Mouse (Mus musculus): ENCODE results near the gene AI854703. TPM values are rescaled to one million over a fixed set of nuclear protein-coding genes. Genes with fewer than 3 reads are reported as not detected.
A peak's percentile ranks its signal among the peaks of the same experiment; 100 is the strongest.

Gene AI854703
- polyA plus RNA-seq, 1 experiment: 1.3 TPM

GRCm38 (mm10) chr6:48646995-48647394, 20.4 kb downstream of the AI854703 start, which contains the start of gene Gimap8:
TSS of gene Gimap8 (plus strand) at chr6:48647234.
- TF ChIP-seq POLR2A (IDR thresholded peaks at IDR 0.05; ENCODE audit: borderline replicate concordance, extremely low read depth, low read depth, low read length) (peak; percentile 23; the same call in 1 of the 2 replicates), CTCF (IDR thresholded peaks at IDR 0.05; ENCODE audit: insufficient read depth, low read length) (peak; percentile 80)
- Histone ChIP-seq H3K4me3 (replicated peaks; ENCODE audit: extremely low read depth, low read depth, low read length) (peak within 1 kb of the TSS; percentile 75), H3K4me1 (ENCODE audit: control insufficient read depth, insufficient read depth, low read length) (no peaks in the 10 kb centered on the region)
- DNase-seq: peak; percentile 34
- WGBS: 15% methylated on average over 3 of the region's 3 CpGs

GRCm38 (mm10) chr6:48647611-48648010, 21.0 kb downstream of the AI854703 start:
- no peak for DNase-seq
- Histone ChIP-seq H3K4me1 (ENCODE audit: control insufficient read depth, insufficient read depth, low read length) (no peaks in the 10 kb centered on the region), H3K4me3 (replicated peaks; ENCODE audit: extremely low read depth, low read depth, low read length) (peak overlapping the region; percentile 75)
- TF ChIP-seq CTCF (IDR thresholded peaks at IDR 0.05; ENCODE audit: insufficient read depth, low read length): no peak
- TF ChIP-seq POLR2A (IDR thresholded peaks at IDR 0.05; ENCODE audit: borderline replicate concordance, extremely low read depth, low read depth, low read length): no peak
- 60% methylated on average over 2 of the region's 2 CpGs for WGBS

DNA sequence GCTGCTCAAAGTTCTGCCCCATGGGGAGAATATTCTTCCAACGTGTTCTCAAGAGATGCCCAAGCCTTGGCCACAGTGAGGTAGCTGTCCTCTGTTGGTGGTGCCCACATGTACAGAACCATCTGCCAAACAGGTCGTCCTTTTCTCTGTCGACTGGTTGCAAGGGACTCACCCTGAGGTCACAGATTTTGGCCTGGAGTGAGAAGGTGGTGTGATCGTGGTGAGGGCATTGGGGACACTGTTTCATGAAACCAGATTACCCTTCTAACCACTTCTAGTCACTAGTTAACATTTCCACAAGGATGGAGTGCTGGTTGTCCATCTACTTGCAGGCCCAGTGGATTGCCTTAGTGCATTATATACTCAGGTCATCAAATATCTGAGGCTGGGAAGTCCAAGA, 22.2 kb downstream of the AI854703 start:
- WGBS: 86% methylated on average over 4 of the region's 4 CpGs
- Histone ChIP-seq H3K4me1 (ENCODE audit: control insufficient read depth, insufficient read depth, low read length) (no peaks in the 10 kb centered on the region), H3K4me3 (replicated peaks; ENCODE audit: extremely low read depth, low read depth, low read length) (no peak overlapping the region)
- DNase-seq: no peak
- TF ChIP-seq POLR2A (IDR thresholded peaks at IDR 0.05; ENCODE audit: borderline replicate concordance, extremely low read depth, low read depth, low read length) (no peak), CTCF (IDR thresholded peaks at IDR 0.05; ENCODE audit: insufficient read depth, low read length) (no peak)

DNA sequence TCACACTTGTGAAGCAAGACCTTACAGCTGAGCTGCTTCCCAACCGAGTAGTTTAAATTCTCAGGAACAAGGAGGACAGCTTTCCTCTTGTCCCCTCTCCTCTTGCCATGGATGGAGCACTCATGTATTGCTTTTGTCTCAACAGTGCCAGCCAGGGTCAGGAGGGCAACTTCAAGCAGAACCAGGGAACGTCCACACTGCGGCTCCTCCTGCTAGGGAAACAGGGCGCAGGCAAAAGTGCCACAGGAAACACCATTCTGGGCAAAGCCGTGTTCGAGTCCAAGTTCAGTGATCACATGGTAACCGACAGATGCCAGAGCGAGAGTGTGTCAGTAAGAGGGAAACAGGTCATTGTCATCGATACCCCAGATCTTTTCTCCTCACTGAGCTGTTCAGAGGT, 23.5 kb downstream of the AI854703 start:
- no peak for TF ChIP-seq POLR2A (IDR thresholded peaks at IDR 0.05; ENCODE audit: borderline replicate concordance, extremely low read depth, low read depth, low read length)
- no peak for TF ChIP-seq CTCF (IDR thresholded peaks at IDR 0.05; ENCODE audit: insufficient read depth, low read length)
- Histone ChIP-seq H3K4me3 (replicated peaks; ENCODE audit: extremely low read depth, low read depth, low read length) (no peak overlapping the region), H3K4me1 (ENCODE audit: control insufficient read depth, insufficient read depth, low read length) (no peaks in the 10 kb centered on the region)
- no peak for DNase-seq
- WGBS: 69% methylated on average over 9 of the region's 9 CpGs

- DNase-seq: no peak
- Histone ChIP-seq H3K4me1 (ENCODE audit: control insufficient read depth, insufficient read depth, low read length) (no peaks in the 10 kb centered on the region), H3K4me3 (replicated peaks; ENCODE audit: extremely low read depth, low read depth, low read length) (no peak overlapping the region)
- WGBS: 59% methylated on average over 5 of the region's 5 CpGs
- TF ChIP-seq CTCF (IDR thresholded peaks at IDR 0.05; ENCODE audit: insufficient read depth, low read length) (no peak), POLR2A (IDR thresholded peaks at IDR 0.05; ENCODE audit: borderline replicate concordance, extremely low read depth, low read depth, low read length) (no peak)
Measured at GRCm38 (mm10) chr6:48658721-48659120, 32.2 kb downstream of the AI854703 start.

GRCm38 (mm10) chr6:48664750-48665149, 38.2 kb downstream of the AI854703 start:
- DNase-seq: no peak
- Histone ChIP-seq H3K4me1 (ENCODE audit: control insufficient read depth, insufficient read depth, low read length) (no peaks in the 10 kb centered on the region), H3K4me3 (replicated peaks; ENCODE audit: extremely low read depth, low read depth, low read length) (no peak overlapping the region)
- 68% methylated on average over 4 of the region's 4 CpGs for WGBS
- TF ChIP-seq CTCF (IDR thresholded peaks at IDR 0.05; ENCODE audit: insufficient read depth, low read length) (no peak), POLR2A (IDR thresholded peaks at IDR 0.05; ENCODE audit: borderline replicate concordance, extremely low read depth, low read depth, low read length) (no peak)

DNA sequence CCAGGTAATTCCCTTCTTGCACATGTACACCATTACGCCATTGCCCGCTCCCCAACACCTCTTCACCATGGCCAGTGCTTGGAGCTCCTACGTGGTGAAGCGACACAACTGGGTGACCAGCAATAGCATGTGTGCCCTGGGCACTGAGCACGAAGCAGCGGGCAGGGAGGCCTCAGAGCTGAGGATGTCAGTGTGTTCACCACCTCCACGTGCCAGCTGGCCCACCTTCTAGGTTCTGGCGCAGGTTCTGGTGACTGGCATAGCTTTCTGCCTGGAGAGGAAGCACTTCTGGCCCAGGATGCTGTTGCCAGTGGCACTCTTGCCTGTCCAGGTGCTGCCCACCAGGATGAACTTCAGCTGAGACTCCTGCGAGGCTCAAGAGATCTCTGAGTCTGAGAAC, 38.9 kb downstream of the AI854703 start:
- H3K4me1 ChIP-seq (ENCODE audit: control insufficient read depth, insufficient read depth, low read length): no peaks in the 10 kb centered on the region
- WGBS: 91% methylated on average over 9 of the region's 9 CpGs
- no peak overlapping the region for H3K4me3 ChIP-seq (replicated peaks; ENCODE audit: extremely low read depth, low read depth, low read length)
- no peak for TF ChIP-seq POLR2A (IDR thresholded peaks at IDR 0.05; ENCODE audit: borderline replicate concordance, extremely low read depth, low read depth, low read length)
- no peak for TF ChIP-seq CTCF (IDR thresholded peaks at IDR 0.05; ENCODE audit: insufficient read depth, low read length)
- no peak for DNase-seq

GRCm38 (mm10) chr6:48666159-48666586, 39.6 kb downstream of the AI854703 start:
- Histone ChIP-seq H3K4me3 (replicated peaks; ENCODE audit: extremely low read depth, low read depth, low read length) (no peak overlapping the region), H3K4me1 (ENCODE audit: control insufficient read depth, insufficient read depth, low read length) (no peaks in the 10 kb centered on the region)
- DNase-seq: no peak
- 34% methylated on average over 7 of the region's 7 CpGs for WGBS
- TF ChIP-seq CTCF (IDR thresholded peaks at IDR 0.05; ENCODE audit: insufficient read depth, low read length) (no peak), POLR2A (IDR thresholded peaks at IDR 0.05; ENCODE audit: borderline replicate concordance, extremely low read depth, low read depth, low read length) (no peak)

DNA sequence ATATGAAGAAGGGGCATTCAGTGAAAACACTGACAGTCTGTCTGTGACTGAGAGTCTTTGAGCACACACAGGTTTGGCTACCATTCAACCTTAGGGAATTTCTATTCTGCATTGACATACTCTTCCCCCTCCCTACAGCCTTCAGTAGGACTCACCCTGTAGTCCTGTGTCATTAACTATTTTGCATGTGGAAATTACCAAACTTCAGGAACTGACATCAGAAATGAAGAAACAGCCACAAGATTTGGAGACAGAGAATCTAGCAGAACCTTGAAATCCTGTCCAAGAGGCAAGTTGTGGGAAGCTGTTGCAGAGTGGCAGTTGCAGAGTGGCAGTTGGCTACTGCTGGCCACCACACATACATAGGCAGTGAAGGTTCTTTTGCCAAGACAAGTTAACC, 41.5 kb downstream of the AI854703 start:
- no peak for TF ChIP-seq CTCF (IDR thresholded peaks at IDR 0.05; ENCODE audit: insufficient read depth, low read length)
- Histone ChIP-seq H3K4me3 (replicated peaks; ENCODE audit: extremely low read depth, low read depth, low read length) (no peak overlapping the region), H3K4me1 (ENCODE audit: control insufficient read depth, insufficient read depth, low read length) (no peaks in the 10 kb centered on the region)
- no peak for DNase-seq

- no peak for TF ChIP-seq POLR2A (IDR thresholded peaks at IDR 0.05; ENCODE audit: borderline replicate concordance, extremely low read depth, low read depth, low read length)
- 67% methylated on average over 2 of the region's 2 CpGs for WGBS
- no peak for DNase-seq
- H3K4me1 ChIP-seq (ENCODE audit: control insufficient read depth, insufficient read depth, low read length): no peaks in the 10 kb centered on the region
- no peak overlapping the region for H3K4me3 ChIP-seq (replicated peaks; ENCODE audit: extremely low read depth, low read depth, low read length)
Measured at GRCm38 (mm10) chr6:48669446-48669969, 42.9 kb downstream of the AI854703 start.
